Mouse (Mus musculus) heart, postnatal 10 days (tissue): ENCODE data around the gene Camta1. TPM values are rescaled to one million over a fixed set of nuclear protein-coding genes. Genes with fewer than 3 reads are reported as not detected.

Experiments used
- DNase-seq, 2 experiments: peaks; one replicate each; pipeline ENCODE4 v3.0.0; 2021
- intact Hi-C: fragments of 180-260 bp; cut with DNase I; formaldehyde crosslinking; loops from one replicate; pipeline ENCODE4 v1.15.1; 2025
- total RNA-seq, 2 experiments: library from RNA; stranded (reverse); gene quantifications; 2 replicates each; pipeline ENCODE4 v1.2.3; 2021

Camta1 gene
- total RNA-seq, 2 experiments from 2014 or later, result 180 to 183 TPM

GRCm38 (mm10) chr4:151483299-151483976 lies 378.2 kb downstream of the Camta1 start:
- intact Hi-C loops, result loop anchor here (5.0 kb wide), 3 partner anchors 124 to 364 kb away; no protein-coding TSS in a partner anchor
- peak; percentile 58 to 75 for DNase-seq

- intact Hi-C loops, result loop anchor here (5.0 kb wide), 3 partner anchors 126 to 366 kb away; no protein-coding TSS in a partner anchor
Observed at GRCm38 (mm10) chr4:151480928-151481327, 380.7 kb downstream of the Camta1 start.

GRCm38 (mm10) chr4:151477950-151478349 lies 383.7 kb downstream of the Camta1 start:
- no peak for DNase-seq
- intact Hi-C loops, result no loop called here

More at GRCm38 (mm10) chr4:151480928-151481327, 380.7 kb downstream of the Camta1 start:
- DNase-seq, result no peak

DNA sequence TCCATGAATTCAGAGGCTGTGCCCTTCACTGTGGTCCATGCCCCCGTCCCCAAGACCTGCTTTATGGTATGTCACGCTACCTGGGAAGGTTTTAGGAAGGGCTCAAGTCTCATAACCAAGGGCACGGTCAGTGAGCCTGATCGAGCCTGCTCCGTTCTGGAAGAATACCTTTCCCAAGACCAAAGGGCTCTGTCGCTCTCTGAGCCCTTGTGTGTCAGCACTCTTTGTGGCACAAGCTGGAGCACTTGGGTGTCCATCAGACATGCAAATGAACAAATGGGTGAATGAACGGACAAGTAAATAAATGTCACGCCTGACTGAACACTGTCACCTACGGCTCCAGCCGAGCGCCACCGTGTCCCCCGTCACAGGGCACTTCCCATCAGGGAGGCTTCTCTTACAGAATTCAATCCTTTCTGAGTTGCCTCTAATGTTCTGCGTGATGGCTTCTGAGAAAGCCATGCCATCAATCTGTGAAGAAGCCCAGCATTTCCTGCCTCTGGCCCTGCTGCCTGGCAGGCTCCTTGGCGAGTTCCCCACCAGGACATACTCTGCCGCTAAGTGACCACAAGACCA lies 386.7 kb downstream of the Camta1 start:
- no peak for DNase-seq
- intact Hi-C loops, result no loop called here

DNA sequence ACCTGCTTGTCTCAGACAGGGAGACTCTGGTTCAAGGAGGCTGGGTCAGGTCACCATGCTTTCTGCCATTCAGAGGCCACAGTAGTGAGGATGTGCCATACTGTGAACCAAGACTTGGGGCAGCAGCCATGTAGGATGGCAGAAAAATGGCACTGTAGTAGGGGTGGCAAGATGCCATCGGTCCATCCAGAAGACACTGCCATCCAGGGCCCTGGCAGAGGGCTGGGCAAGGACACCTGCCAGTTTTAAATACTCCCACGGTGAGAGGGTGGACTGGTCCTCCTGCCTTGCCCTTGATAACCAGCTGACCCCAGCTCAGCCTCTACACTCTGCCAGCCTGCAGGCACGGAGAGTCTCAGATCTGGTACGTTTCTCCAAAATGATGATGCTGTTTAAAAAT lies 389.8 kb downstream of the Camta1 start:
- intact Hi-C loops, result no loop called here
- no peak for DNase-seq

DNA sequence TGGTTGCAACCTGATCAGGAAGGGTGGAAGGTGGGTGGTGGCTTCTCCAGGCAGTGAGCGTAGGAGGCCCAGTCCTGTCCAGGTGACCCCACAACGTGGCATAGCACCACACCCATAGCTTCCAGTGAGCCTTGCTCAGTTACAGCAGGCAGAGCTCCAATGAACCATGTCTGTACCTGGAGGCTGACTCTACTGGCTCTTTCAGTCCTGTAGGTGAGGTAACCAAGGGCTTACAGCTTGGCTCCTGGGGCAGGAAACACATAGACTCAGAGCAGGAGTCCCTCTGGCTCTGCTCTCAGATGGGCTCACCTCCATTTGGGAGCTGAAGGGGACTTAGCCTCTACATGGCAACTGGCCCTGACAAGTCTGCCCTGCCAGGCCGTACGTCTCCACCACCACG lies 393.3 kb downstream of the Camta1 start:
- intact Hi-C loops, result no loop called here
- no peak for DNase-seq

- DNase-seq, result no peak
- intact Hi-C loops, result no loop called here
Observed at GRCm38 (mm10) chr4:151458686-151459085, 403.0 kb downstream of the Camta1 start.

- no peak for DNase-seq
- intact Hi-C loops, result no loop called here
Observed at GRCm38 (mm10) chr4:151454611-151455010, 407.1 kb downstream of the Camta1 start.

DNA sequence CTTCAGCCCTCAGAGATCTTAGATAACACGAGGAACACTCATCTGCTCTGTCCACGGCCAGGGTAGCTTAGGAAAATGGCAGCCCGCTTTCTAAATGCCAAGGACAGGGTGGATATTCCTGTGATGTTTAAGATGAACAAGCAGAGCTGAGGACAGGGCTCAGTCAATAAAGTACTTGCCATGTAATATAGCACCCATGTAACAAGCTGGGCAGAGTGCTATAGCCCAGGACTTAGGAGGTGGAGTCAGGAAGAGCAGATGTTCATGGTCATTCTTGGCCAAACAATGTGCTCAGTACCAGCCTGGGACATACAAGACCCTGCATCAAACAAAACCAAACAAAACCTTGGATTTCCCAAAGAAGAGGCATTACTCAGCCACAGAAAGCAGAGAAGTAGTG lies 407.6 kb downstream of the Camta1 start:
- intact Hi-C loops, result no loop called here
- no peak for DNase-seq

- intact Hi-C loops, result no loop called here
- DNase-seq, result no peak
Observed at GRCm38 (mm10) chr4:151451885-151452284, 409.8 kb downstream of the Camta1 start.

- DNase-seq, result no peak
- intact Hi-C loops, result no loop called here
Observed at GRCm38 (mm10) chr4:151449981-151450380, 411.7 kb downstream of the Camta1 start.

DNA sequence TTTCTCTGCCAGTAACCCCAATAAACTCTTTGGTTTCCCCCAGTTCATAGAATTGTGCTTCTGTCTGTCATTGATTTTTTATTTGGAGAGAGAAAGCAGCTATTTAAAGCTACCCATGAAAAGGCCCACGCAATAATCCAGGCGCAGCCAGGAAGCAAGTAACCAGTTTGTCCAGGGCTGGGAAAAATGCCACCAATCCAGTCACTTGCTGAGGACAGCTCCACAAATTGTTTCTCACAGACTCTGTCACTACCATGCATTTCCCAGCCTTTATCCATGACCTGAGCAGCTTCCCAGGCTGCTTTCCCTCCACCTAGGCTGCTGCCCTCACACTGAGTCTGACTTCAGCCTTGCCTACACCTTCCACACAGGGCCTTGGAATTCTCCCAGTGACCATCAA lies 413.3 kb downstream of the Camta1 start:
- intact Hi-C loops, result no loop called here

GRCm38 (mm10) chr4:151444665-151445064 lies 417.0 kb downstream of the Camta1 start:
- DNase-seq, result no peak
- intact Hi-C loops, result no loop called here

More for the DNA sequence above, 413.3 kb downstream of the Camta1 start:
- no peak for DNase-seq

DNA sequence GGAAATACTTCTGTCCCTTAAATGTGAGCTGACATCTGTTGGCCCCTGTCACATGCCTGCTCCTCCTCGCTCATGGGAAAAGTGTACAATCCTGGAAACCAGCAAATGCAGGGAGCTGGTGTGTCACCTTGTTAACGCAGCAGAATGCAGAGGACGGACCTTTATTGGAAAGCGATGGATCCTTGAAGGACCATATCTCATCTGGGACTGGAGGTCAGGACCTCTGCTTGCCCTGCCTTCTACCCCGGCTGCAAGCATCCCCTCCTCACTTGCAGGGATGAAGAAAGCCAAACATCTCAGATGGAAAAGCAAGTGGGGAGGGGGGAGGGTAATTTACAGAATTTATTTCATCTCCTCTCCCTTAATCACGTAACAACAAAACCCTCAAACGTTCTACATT lies 423.1 kb downstream of the Camta1 start:
- no peak for DNase-seq
- intact Hi-C loops, result no loop called here

GRCm38 (mm10) chr4:151437859-151438258 lies 423.8 kb downstream of the Camta1 start:
- intact Hi-C loops, result no loop called here
- DNase-seq, result peak in 1 of 2 experiments; percentile 15

- intact Hi-C loops, result no loop called here
- no peak for DNase-seq
Observed at GRCm38 (mm10) chr4:151425133-151425532, 436.5 kb downstream of the Camta1 start.

- intact Hi-C loops, result no loop called here
- no peak for DNase-seq
Observed at GRCm38 (mm10) chr4:151422922-151423321, 438.8 kb downstream of the Camta1 start.

DNA sequence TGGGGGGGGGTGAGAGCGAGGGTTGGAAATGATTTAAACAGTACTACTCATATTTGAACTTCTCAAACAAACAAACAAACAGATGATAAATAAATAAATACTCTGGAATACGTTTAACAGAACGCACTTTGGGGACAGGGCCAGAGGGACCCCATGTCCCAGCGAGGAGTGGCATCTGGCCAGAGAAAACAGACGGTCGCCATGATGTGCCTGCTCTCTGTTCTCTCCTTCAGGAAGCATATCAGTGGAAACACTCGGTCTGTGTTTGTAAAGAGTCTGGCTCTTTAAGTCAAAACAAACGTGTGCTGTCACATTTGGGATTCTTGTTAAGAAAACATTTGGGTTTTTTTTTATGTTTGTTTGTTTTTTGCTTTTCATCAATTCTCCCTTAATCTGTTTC lies 439.3 kb downstream of the Camta1 start:
- intact Hi-C loops, result no loop called here
- no peak for DNase-seq

GRCm38 (mm10) chr4:151418344-151418875 lies 443.3 kb downstream of the Camta1 start:
- intact Hi-C loops, result no loop called here
- DNase-seq, result no peak

GRCm38 (mm10) chr4:151415812-151416211 lies 445.9 kb downstream of the Camta1 start:
- DNase-seq, result no peak
- intact Hi-C loops, result no loop called here

DNA sequence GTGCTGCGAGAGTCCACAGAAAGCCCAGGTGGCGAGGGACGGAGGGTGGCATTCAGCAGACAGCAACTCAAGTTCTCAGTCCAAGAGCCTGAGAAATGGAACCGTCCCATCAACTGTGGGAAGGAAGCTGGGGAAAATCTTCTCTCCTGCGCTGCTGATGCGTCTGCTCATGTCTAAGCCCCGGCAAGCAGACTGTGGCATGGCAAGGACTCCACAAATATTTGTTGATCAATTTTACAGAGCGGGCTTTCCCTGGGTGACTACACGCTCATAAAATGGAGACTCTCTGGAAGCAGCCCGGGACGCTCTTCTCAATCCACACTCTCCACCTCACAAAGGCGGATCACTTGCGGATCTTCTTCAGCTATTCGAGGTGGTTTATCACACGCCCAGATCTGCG lies 446.3 kb downstream of the Camta1 start:
- intact Hi-C loops, result no loop called here

GRCm38 (mm10) chr4:151414952-151415351 lies 446.7 kb downstream of the Camta1 start:
- no peak for DNase-seq
- intact Hi-C loops, result no loop called here

More for the DNA sequence above, 446.3 kb downstream of the Camta1 start:
- DNase-seq, result no peak
